Mouse (Mus musculus) cerebellum, adult 18-20 months (tissue): ENCODE measurements around the gene Mettl14.
A peak's percentile ranks its signal among the peaks of the same experiment; 100 is the strongest.

Experiments used
- DNase-seq, 2 experiments: peaks; one replicate each; pipeline ENCODE4 v3.0.0; 2021

Gene Mettl14

GRCm38 (mm10) chr3:123356377-123356991 is 29.4 kb downstream of the Mettl14 start:
- DNase-seq = no peak

- no peak for DNase-seq
Measured at GRCm38 (mm10) chr3:123354388-123354787, 31.5 kb downstream of the Mettl14 start.

- DNase-seq = no peak
Measured at GRCm38 (mm10) chr3:123353661-123354060, 32.2 kb downstream of the Mettl14 start.

- DNase-seq = peak; percentile 21 to 39
Measured at GRCm38 (mm10) chr3:123353183-123353582, 32.7 kb downstream of the Mettl14 start.

GRCm38 (mm10) chr3:123351519-123351918 is 34.4 kb downstream of the Mettl14 start:
- DNase-seq = no peak

GRCm38 (mm10) chr3:123350602-123351001 is 35.3 kb downstream of the Mettl14 start:
- no peak for DNase-seq

- DNase-seq = no peak
Measured at GRCm38 (mm10) chr3:123348080-123348802, 37.7 kb downstream of the Mettl14 start.

GRCm38 (mm10) chr3:123343690-123344089 is 42.2 kb downstream of the Mettl14 start:
- DNase-seq = no peak

GRCm38 (mm10) chr3:123341049-123341448 is 44.9 kb downstream of the Mettl14 start:
- DNase-seq = no peak

- no peak for DNase-seq
Measured at GRCm38 (mm10) chr3:123338666-123339195, 47.2 kb downstream of the Mettl14 start.

GRCm38 (mm10) chr3:123337853-123338252 is 48.1 kb downstream of the Mettl14 start:
- DNase-seq = no peak

- no peak for DNase-seq
Measured at GRCm38 (mm10) chr3:123336951-123337350, 49.0 kb downstream of the Mettl14 start.

- DNase-seq = no peak
Measured at GRCm38 (mm10) chr3:123336455-123336854, 49.5 kb downstream of the Mettl14 start.

GRCm38 (mm10) chr3:123335480-123335879 is 50.4 kb downstream of the Mettl14 start:
- DNase-seq = no peak

GRCm38 (mm10) chr3:123334947-123335346 is 51.0 kb downstream of the Mettl14 start:
- no peak for DNase-seq

GRCm38 (mm10) chr3:123333055-123333424 is 52.9 kb downstream of the Mettl14 start:
- DNase-seq = no peak

- no peak for DNase-seq
Measured at GRCm38 (mm10) chr3:123332330-123333054, 53.4 kb downstream of the Mettl14 start.

- DNase-seq = no peak
Measured at GRCm38 (mm10) chr3:123330221-123330620, 55.7 kb downstream of the Mettl14 start.

- no peak for DNase-seq
Measured at GRCm38 (mm10) chr3:123329251-123329650, 56.7 kb downstream of the Mettl14 start.

- DNase-seq = no peak
Measured at GRCm38 (mm10) chr3:123324326-123324725, 61.6 kb downstream of the Mettl14 start.

GRCm38 (mm10) chr3:123322147-123322546 is 63.8 kb downstream of the Mettl14 start:
- DNase-seq = peak in 1 of 2 experiments; percentile 36

GRCm38 (mm10) chr3:123321612-123322011 is 64.3 kb downstream of the Mettl14 start:
- peak; percentile 5 to 9 for DNase-seq

GRCm38 (mm10) chr3:123320341-123320740 is 65.6 kb downstream of the Mettl14 start:
- no peak for DNase-seq
